Mouse (Mus musculus) adrenal gland, postnatal 36 days (tissue): ENCODE measurements around the gene Gm20388. TPM values are rescaled to one million over a fixed set of nuclear protein-coding genes. Genes with fewer than 3 reads are reported as not detected.
"Not testable (repeated sequence)": the region's sequence is repeated elsewhere in the genome, so short reads cannot be mapped to it uniquely, and the experiment has no call there.

Source experiments
- DNase-seq, 2 experiments: peaks; one replicate each; pipeline ENCODE4 v3.0.0; 2021; ENCODE audit warnings: mixed read lengths in 1 of 2
- total RNA-seq, 2 experiments: library from RNA; stranded (reverse); gene quantifications; 2 replicates each; pipeline ENCODE4 v1.2.3; 2021

Gm20388 gene
- total RNA-seq, 2 experiments from 2014 or later = 2.4 to 7.4 TPM

DNA sequence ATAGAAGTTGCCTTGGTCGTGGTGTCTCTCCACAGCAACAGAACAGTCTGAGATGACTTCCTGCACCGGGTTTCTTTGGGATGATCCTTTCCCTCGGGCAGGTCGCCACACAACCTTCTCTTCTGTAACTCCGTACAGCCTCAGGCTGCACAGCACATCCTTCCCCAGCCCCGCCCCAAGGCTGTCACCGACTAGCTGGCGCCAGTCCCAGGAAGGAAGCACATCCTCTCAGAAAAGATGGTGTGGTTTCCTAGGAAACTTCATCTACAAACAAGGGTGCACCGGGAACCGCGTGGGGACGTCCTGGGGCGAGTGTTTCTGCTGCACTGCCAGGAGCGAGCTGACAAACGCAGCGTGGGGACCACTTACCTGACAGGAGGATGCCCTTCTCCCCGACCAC is 4047.5 kb downstream of the Gm20388 start:
- no peak for DNase-seq

DNA sequence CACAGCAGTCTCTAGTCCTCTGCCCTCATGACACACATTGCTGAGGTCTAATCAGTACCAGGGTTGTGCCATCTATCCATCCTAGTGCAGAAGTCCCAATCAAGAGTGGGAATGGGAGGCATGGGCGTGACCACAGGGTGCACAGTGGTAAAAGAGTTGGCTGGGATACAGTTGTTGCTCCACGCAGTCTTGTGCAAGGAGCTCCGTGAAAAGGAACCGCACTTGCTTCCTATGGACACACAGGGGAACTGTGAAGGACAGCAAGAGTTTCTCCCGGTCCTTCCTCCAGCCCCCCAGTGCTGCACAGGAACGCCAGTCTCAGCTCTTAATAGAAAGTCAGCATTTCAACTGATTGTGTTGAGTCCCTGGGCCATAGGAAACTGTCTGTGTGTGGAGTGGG is 4048.8 kb downstream of the Gm20388 start:
- DNase-seq = no peak

DNA sequence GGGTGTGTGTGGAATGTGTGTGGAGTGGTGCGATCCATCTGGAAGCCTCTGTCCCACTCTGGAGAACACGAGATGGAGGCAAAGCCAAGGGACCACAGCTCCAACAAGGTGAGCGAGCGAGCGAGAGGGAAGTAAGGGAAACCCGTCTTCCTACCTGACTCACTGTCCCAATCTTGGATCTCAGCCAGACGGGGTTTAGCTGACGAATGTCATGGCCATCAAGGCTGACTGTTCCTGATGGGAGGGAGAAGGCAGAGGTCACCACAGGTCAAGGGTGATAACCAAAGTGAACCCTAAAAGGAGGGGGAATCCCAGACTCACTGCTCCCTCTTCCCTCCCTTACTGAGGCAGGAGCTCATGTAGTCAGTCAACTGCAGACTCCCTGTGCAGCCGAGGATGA is 4049.4 kb downstream of the Gm20388 start:
- peak; percentile 25 to 66 for DNase-seq

DNA sequence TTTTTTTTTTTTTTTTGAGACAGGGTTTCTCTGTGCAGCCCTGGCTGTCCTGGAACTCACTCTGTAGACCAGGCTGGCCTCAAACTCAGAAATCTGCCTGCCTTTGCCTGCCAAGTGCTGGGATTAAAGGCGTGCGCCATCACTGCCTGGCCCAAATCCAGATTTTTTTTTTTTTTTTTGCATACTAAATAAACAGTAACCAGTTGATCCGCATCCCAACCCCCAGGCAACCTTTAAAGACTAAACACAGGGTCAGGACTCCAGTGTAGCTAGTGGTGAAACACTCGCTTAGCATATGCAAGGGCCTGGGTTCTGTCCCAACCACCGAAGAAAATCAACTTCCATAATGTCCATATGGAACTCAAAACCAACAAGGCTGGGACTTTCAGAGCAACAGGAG is 4049.9 kb downstream of the Gm20388 start:
- not testable (repeated sequence) for DNase-seq

DNA sequence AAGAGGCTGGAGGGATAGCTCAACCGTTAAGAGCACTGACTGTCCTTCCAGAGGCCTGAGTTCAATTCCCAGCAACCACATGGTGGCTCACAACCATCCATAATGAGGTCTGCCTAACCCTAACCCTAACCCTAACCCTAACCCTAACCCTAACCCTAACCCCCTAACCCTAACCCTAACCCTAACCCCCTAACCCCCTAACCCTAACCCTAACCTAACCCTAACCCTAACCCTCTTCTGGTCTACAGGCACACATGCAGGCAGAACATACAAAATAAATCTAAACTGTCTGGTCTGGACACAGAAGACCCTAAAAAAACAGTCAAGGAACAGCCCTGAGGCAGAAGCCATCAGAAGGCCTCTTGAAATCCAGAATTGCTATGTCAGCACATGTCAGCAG is 4050.7 kb downstream of the Gm20388 start:
- no peak for DNase-seq

DNA sequence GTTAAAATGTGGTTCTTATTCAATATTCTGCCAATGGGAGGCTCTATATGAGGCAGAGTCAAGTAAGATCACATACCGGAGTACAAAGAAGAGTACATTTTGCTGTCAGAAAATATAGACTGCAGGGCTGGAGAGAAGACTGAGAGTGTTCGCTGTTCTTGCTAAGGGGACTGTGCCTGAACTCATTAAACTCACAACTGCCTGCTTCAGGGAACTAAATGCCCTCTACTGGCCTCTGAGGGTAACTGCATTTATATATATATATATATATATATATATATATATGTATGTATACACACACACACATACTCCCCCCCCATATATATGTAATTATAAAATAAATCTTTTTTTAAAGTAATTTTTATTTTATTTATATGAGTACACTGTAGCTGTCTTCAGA is 4056.3 kb downstream of the Gm20388 start:
- DNase-seq = no peak

DNA sequence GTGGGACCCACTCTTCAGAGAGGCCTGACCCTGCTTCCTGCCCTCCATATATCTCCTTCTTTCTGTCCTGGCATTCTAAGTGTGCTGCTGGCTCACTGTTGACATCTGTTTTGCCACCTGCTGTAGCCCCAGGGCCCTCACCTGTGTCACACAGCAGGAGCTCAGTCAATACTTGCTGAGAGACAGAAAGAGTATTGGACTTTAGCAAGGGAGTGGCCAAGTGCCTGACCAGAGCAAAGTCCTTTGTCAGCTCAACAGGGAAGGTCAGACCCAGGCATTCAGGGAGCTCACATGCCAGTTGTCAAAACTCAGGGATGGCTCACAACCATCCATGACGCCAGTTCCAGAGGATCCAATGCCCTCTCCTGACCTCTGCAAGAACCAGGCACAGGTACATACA is 4062.9 kb downstream of the Gm20388 start:
- no peak for DNase-seq

DNA sequence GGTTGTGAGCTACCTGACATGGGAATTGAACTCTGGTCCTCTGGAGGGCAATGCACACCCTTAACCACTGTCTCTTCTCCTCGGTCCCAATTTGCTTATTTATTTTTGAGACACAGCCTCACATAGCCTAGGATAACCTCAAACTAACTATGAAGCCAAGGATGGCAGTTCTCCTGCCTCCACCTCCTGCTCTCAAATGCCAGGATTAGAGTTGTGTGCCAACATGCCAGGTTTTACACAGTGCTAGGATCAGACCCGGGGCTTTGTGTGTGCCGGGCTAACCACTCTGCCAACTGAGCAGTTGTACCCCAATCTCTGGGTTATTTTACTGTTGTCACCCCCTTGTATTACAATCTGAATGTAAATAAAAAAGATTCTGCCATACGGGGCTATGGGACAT is 4066.9 kb downstream of the Gm20388 start:
- DNase-seq = no peak

DNA sequence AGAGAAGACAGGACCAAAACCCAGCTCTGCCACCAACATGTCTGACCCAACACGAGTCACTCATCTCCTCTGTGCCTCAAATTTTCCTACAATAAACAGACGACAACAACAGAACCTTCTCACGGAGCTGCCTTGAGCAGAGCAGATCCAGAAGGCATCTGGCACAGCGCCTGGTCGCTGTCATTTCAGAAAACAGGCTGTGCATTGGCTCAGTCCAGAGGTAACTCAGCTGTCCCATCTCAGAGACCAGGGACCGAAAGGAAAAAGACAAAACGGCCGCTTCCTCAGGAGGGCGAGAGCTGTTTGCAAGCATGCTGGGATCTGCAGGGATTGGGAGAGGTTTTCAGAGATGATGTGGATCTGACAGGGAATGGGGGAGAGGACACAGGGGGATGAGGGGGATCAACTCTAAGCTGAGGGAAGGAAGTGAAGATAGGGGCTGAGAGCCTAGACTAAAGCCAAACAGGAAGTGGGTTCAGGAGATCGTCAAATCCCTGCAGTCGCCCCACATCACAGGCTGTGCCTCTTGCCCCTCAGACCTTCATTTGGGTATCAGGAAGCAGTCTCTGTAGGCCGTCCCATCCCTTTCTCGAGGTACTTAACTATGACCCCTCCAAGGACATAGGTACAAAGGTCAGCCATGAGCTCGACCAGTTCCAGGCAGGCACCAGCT is 4067.7 kb downstream of the Gm20388 start:
- DNase-seq = peak; percentile 33 to 34

DNA sequence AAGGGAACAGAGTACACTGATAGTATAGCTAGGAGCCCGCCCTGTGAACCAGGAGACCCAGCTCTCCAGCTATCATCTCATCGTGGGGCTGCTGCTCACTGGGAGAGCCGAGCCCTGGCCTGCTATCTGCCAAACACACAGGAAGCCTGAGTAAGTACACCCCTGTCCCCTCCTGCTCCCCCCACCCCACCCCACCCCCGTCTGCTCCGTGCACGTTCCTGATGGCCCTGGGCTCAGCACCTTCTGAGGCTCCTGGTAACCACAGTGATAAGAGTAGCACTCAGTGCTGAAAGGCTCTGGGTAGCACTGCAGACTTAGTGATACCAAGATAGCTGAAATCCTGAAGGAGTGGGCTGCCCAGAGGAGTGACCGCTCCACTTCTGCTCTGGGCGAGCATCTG is 4068.3 kb downstream of the Gm20388 start:
- no peak for DNase-seq

DNA sequence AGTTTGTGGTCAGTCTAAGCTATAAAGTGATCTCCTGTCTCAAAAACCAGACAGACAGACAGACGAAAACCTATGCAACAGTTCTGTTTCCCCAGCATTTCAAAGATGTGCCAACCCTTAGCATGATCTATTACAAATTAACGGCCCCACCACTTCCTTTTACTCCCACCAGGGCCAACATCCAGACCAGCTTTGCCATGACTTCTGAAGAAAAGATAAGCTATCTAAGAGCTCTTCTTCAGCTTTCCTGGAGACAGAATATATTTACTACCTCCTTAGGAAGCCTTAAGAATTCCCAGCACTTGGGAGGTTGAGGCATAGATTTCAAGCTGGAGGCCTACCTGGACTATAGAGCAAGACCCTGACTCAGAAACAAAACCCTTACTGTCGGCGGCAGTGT is 4069.6 kb downstream of the Gm20388 start:
- DNase-seq = no peak

DNA sequence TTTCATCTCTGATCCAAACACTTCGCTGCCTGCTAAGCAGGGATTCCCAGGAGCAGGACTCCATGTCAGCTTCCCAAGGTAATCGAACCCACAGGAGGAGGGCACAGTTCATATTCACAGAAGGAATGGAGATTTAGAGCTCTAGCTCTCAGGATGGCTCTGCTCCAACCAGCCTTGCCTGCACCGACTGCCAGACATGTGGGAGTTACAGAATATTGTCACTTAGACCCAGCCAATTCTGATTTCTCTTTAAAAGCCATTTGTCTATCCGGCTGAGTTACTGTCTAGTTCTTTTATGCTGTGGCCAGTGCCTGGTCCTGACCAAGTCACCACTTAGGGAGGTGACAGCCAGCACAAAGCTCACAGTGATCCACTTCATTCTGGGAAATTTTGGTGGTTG is 4071.0 kb downstream of the Gm20388 start:
- no peak for DNase-seq

DNA sequence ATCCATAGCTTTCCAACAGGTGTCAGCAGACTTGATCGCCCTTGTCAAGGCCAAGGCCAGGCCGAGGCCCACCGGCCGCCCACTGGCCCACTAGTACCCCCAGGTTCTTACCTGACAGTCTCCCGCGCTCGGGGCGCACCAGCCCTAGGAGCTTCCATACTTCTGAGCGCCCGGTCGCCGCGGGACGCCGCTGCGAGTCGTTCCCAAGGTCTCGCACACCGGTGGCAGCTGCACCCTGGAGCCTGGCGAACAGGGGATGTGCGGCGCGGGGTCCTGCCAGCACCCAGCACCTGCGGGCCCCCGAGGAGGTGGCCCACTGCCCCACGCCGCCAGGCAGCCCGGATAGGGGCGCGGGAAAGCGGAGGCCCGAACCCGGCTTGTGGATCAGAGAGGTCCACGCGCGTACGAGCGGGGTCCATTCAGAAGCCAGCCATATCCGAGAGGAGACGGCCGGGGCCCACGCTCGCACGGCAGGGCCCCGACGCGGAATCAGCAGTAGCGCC is 4071.7 kb downstream of the Gm20388 start:
- DNase-seq = peak; percentile 39

DNA sequence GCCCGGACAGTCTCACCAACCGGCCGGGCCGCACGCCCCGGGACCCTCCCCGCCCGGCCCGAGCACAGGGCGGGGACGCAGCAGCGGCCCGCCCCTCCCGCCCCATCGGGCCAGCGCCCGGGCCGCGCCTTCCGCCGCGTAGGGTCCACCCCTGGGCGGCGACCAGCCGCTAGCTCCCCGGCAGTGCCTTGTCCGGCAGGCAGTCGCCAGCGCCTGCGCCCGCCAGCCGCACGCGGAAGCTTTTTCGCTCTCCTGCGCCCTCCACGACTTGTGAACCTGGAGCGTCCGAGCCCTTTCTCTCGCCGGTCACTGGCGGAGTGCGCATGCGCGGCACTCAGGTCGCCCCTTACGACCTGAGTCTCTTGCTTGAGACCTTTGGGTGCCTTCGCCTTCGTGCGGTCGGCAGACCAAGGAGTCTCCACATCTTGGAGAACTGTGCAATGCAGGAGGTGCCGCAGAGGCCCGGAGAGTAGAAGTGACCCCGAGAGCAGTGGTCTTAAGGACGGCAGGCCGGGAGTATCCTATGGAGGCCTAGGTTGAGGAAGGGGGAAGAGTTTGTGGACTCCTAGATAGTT is 4072.3 kb downstream of the Gm20388 start, which contains the start of gene Abcb10:
TSS of gene Abcb10 (minus strand) at position 297 of the 575 bp plus-strand sequence.
- peak; percentile 96 for DNase-seq

DNA sequence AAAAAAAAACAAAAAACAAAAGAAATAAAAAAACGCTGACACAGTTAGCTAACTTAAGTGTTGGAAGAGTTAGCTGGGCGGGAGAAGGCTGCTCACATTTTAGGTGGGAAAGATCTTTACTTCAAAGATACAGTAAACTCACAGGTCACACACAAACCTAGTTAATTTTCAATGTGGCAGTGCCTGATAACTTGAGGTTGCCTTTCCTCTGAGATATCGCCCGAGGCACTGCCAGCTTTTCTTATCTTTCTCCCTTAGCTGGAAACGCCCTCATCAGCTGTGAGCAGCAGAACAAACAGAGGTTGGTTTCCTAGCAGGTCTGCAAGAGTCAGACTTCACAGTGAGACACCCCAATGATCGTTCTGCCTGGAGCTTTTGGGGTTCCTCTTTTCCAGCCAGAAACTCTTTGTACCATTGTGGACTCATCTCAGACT is 4078.0 kb downstream of the Gm20388 start:
- DNase-seq = no peak

DNA sequence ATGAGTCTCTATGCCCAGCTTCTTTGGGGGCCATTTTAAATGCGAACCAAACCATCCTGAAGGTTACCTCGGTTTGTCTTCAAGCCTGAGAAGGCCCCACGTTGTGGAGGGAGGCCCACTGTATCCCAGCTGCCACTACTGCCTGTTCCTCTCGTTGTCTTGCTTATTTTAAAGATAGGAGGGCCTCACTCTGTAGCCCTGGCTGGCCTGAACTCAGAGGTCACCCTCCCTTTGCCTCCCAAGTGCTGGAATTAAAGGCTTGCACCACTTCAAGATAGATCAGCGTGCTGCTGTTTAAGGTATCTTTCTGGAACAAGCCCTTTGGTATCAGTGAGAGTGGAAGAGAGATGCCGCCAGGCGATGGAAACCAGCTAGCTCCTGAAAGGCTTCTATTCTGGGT is 4078.5 kb downstream of the Gm20388 start:
- no peak for DNase-seq

DNA sequence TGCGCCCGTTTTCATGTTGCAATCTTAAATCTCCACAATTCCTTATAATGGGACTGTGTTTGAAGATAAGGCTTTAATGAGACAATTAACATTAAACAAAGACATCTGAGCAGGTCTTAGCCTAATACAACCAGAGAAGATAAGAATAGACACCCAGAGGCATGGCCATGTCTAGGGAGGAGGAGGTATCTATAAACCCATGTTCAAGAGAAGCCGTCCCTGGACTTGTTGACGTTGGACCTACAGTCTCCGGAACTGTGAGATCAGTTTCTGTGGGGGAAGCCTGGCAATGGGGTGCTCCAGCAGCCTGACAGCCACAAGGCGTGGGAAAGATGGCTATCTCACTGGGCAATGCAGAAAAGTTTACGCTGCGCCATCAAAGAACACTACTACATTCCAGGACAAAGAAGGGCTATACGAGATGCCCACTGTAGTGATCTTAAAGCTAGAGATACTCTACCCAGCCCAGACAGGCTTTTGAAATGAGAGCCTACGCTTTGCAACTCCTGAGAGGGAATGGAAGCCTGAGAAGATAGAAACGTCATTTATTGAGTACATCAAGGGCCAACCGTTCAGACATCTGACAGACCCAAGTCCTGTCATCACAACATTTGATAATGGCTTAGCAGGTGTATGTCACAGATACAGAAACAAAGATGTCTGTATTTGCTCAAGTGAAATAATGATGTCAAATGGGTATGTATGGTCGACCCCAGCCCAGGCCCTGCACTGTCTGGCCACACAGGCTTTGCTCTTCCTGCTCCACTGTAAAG is 4079.8 kb downstream of the Gm20388 start:
- no peak for DNase-seq

DNA sequence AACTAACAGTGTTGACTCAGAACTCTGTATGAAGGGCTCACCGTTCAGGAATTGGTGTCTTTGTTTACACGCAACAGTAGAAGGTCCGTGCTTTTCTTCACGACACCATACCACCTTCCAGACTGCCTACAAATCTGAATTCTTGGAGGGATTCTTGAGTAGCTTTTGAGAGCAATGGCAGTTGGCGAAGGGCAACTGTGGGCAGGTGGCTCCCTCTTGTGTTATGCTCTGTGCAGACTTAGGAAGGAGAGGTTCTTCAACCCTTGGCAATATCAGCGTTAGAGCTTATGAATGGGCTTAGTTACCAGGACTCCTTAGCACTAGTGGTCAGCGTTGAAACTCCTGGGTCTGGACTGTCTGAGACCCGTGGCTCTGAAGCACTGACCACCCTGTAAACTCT is 4081.9 kb downstream of the Gm20388 start:
- DNase-seq = no peak

DNA sequence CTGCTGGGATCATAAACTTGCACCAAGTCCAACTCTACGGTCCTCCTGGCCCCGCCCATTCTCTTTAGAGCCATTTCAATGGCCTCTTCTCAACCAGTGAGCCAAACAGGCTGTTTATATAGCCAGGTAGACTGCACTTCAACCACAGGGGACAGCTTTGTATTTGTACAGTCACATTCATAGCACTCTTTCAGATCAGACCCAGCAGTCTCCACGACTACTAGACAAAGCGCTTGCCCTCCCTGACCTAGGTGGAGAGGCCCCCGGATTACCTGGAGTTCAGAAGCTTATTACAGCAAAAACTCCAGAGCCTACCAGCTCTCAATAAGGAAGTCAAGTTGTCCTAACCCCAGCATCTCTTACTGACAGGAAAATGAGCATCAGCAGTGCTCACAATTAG is 4083.0 kb downstream of the Gm20388 start:
- no peak for DNase-seq

DNA sequence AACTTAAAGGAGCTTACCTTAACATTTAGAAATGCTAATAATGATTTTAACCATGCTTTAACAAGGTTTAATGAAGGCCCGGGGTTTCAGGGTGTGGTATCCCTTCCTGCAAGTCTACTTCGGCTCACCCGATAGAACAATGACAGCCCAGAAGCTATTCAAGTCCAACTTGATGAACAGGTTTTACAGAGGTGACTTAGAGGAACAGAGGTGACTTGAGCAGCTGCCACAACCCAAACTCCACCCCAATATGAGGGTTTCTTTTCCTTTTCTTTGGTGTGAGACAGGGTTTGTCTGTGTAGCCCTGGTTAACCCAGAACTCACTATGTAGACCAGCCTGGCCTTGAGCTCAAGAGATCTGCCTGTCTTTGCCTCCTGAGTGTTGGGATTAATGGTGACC is 4083.4 kb downstream of the Gm20388 start:
- DNase-seq = no peak

DNA sequence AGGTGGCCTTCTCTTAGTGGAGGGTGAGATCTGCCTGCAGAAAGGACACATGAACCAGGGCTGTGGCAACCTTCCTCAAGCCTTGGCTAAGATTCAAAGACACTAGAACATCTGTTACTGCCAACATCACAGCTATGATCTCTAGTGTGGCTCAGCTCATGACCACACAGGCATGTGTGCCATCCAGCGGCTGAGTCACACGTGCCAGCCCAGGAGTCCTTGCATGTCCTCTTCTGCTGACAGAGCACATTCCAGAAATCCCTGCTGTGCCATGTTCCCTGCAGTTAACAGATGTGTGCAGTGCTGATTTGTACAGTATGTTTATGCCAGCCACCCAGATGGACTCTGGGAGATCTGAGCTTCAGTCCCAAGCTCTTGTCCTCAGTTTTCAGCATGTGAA is 4088.9 kb downstream of the Gm20388 start:
- peak; percentile 65 to 74 for DNase-seq

DNA sequence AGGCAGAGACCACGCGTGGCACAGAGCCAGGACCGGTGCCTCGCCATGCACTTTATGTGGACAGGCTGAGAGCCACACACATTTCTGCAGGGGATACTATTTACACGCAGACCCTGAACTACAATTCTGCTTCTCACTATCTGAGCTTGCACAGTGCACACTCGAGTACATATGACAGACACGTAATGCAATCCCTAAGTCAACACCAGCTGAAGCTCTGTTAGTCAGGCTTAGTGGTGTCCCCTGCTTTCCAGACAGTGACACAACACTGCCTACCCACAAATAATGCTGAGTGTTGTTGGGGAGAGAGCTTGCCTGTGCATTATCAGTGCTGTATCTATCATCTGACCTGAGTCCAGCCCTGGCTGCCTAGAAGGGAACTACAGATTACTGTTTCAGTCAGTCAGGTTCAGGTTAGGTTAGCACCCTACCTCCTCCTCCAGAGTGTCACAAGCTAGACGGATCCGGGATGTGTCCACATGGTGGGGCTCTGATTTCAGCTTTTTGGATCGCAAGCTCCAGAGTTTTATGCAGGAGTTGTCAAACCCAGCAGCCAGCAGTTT is 4092.0 kb downstream of the Gm20388 start:
- no peak for DNase-seq

DNA sequence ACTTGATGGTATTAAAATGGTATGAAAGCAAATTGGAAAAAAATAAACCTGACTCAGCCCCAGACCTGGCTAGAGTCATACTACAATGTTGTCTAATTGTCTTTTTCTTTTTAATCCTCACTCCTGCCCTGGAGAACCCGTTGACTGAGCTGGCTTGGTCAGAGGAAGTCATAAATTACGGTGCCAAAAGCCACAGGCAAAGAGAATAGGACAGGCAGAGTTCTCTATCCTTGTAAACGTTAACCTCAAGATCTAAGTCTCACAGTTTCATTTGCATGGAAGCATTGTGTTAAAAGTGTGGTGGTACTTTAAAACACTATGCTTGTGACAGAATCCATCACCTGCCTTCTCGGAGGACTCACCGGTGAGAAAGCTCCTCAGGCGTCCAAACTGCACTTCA is 4097.2 kb downstream of the Gm20388 start:
- no peak for DNase-seq
